Mouse (Mus musculus) limb, embryonic 11.5 days (tissue): ENCODE data around the gene Coa7. TPM values are rescaled to one million over a fixed set of nuclear protein-coding genes. Genes with fewer than 3 reads are reported as not detected.
A peak's percentile ranks its signal among the peaks of the same experiment; 100 is the strongest.

Experiments used
- ATAC-seq: fragments of 200-750 bp; cut with Nextera tagmentation; 2 replicates; pipeline ENCODE4 v1.8.0; 2017; ENCODE audit warnings: low read depth; ENCODE audit not compliant: insufficient number of reproducible peaks, low FRiP score, low TSS enrichment
- DNase-seq: peaks from one replicate; pipeline ENCODE4 v3.0.0-alpha.2; 2015; ENCODE audit warnings: low spot score
- H3K27ac ChIP-seq: fragments of 300-500 bp; sonication (generic); replicated peaks from 2 replicates; pipeline ENCODE4 v1.5.1; 2014; ENCODE audit warnings: low read depth, mild to moderate bottlenecking, low read length
- H3K27me3 ChIP-seq: fragments of 300-500 bp; sonication (generic); 2 replicates; pipeline ENCODE4 v1.6.1; 2014; ENCODE audit warnings: mild to moderate bottlenecking, low read length, mixed read lengths; ENCODE audit not compliant: control insufficient read depth, insufficient read depth
- H3K36me3 ChIP-seq: fragments of 300-500 bp; sonication (generic); 2 replicates; pipeline ENCODE4 v1.6.1; 2014; ENCODE audit warnings: mild to moderate bottlenecking, low read length, moderate library complexity, mixed read lengths; ENCODE audit not compliant: control insufficient read depth, insufficient read depth
- H3K4me1 ChIP-seq: fragments of 300-500 bp; sonication (generic); 2 replicates; pipeline ENCODE4 v1.6.1; 2014; ENCODE audit warnings: low read length, mixed read lengths; ENCODE audit not compliant: control insufficient read depth, insufficient read depth
- H3K4me2 ChIP-seq: fragments of 300-500 bp; sonication (generic); 2 replicates; pipeline ENCODE4 v1.6.1; 2014; ENCODE audit warnings: low read depth, mild to moderate bottlenecking, moderate library complexity; ENCODE audit not compliant: severe bottlenecking
- H3K4me3 ChIP-seq: fragments of 300-500 bp; sonication (generic); 2 replicates; pipeline ENCODE4 v1.5.1; 2014; ENCODE audit warnings: low read depth, low read length
- H3K9ac ChIP-seq: fragments of 300-500 bp; sonication (generic); 2 replicates; pipeline ENCODE4 v1.6.1; 2014; ENCODE audit warnings: mild to moderate bottlenecking, low read length
- H3K9me3 ChIP-seq: fragments of 300-500 bp; sonication (generic); 2 replicates; pipeline ENCODE4 v1.6.1; 2016; ENCODE audit warnings: low read length; ENCODE audit not compliant: control insufficient read depth
- WGBS: fragments of 180-500 bp; shearing (Covaris S2); extraction: QIAGEN DNeasy Blood & Tissue Kit; methylation state at CpG from one replicate; pipeline ENCODE4 v1.1.7; 2014; 5-methylcytosine and 5-hydroxymethylcytosine counted together
- polyA plus RNA-seq: library from polyadenylated mRNA; unstranded; fragments of >200 nt; fragmentation: Nextera tagmentation; extraction: Ambion mirVana; gene quantifications from 2 replicates; pipeline ENCODE4 v1.2.1, GENCODE M21; 2014

Gene Coa7
- polyA plus RNA-seq, 1 experiment from 2014 or later = 56.3 TPM

GRCm38 (mm10) chr4:108336765-108337164, 8.8 kb downstream of the Coa7 start:
- Histone ChIP-seq H3K27ac (no peak overlapping the region), H3K9me3 (no peaks in the 10 kb centered on the region), H3K9ac (no peak overlapping the region), H3K4me3 (no peak overlapping the region), H3K4me2 (no peak overlapping the region), H3K4me1 (peaks cover 3% of the 10 kb centered on the region), H3K36me3 (peaks cover 13% of the 10 kb centered on the region), H3K27me3 (no peaks in the 10 kb centered on the region)
- no peak for ATAC-seq
- 80% methylated on average over 2 of the region's 2 CpGs for WGBS
- DNase-seq = no peak

- H3K27ac ChIP-seq = no peak overlapping the region
- H3K4me2 ChIP-seq = no peak overlapping the region
- WGBS = 75% methylated on average over 3 of the region's 3 CpGs
- H3K4me3 ChIP-seq = no peak overlapping the region
- H3K9ac ChIP-seq = no peak overlapping the region
- no peaks in the 10 kb centered on the region for H3K9me3 ChIP-seq
- H3K4me1 ChIP-seq = peaks cover 3% of the 10 kb centered on the region
- DNase-seq (no peak), ATAC-seq (no peak)
- H3K36me3 ChIP-seq = peaks cover 11% of the 10 kb centered on the region
- no peaks in the 10 kb centered on the region for H3K27me3 ChIP-seq
Measured at GRCm38 (mm10) chr4:108337817-108338216, 9.9 kb downstream of the Coa7 start.

- WGBS = 80% methylated on average over 9 of the region's 9 CpGs
- H3K4me2 ChIP-seq = no peak overlapping the region
- H3K9ac ChIP-seq = no peak overlapping the region
- no peaks in the 10 kb centered on the region for H3K9me3 ChIP-seq
- H3K36me3 ChIP-seq = peaks cover 11% of the 10 kb centered on the region
- no peak for DNase-seq
- ATAC-seq = no peak
- no peak overlapping the region for H3K27ac ChIP-seq
- H3K27me3 ChIP-seq = no peaks in the 10 kb centered on the region
- H3K4me1 ChIP-seq = peaks cover 3% of the 10 kb centered on the region
- no peak overlapping the region for H3K4me3 ChIP-seq
Measured at GRCm38 (mm10) chr4:108338321-108338733, 10.4 kb downstream of the Coa7 start.

GRCm38 (mm10) chr4:108338811-108339210, 10.9 kb downstream of the Coa7 start:
- no peak for ATAC-seq
- Histone ChIP-seq H3K27ac (no peak overlapping the region), H3K4me3 (no peak overlapping the region), H3K4me1 (peaks cover 3% of the 10 kb centered on the region), H3K4me2 (no peak overlapping the region), H3K9ac (no peak overlapping the region), H3K27me3 (no peaks in the 10 kb centered on the region), H3K36me3 (peaks cover 11% of the 10 kb centered on the region), H3K9me3 (no peaks in the 10 kb centered on the region)
- no peak for DNase-seq
- WGBS = 79% methylated on average over 10 of the region's 10 CpGs

GRCm38 (mm10) chr4:108339277-108339690, 11.3 kb downstream of the Coa7 start:
- no peaks in the 10 kb centered on the region for H3K27me3 ChIP-seq
- H3K4me3 ChIP-seq = no peak overlapping the region
- H3K27ac ChIP-seq = no peak overlapping the region
- WGBS = 25% methylated on average over 4 of the region's 4 CpGs
- no peak overlapping the region for H3K4me2 ChIP-seq
- peak; percentile 83 for DNase-seq
- peak; percentile 81 for ATAC-seq
- H3K4me1 ChIP-seq = peaks cover 5% of the 10 kb centered on the region
- H3K9me3 ChIP-seq = no peaks in the 10 kb centered on the region
- H3K9ac ChIP-seq = no peak overlapping the region
- peaks cover 11% of the 10 kb centered on the region for H3K36me3 ChIP-seq

GRCm38 (mm10) chr4:108344631-108345083, 16.7 kb downstream of the Coa7 start:
- H3K9ac ChIP-seq = peak overlapping the region; percentile 23; the same call in 1 of the 2 replicates
- 10% methylated on average over 7 of the region's 7 CpGs for WGBS

GRCm38 (mm10) chr4:108345826-108346225, 17.9 kb downstream of the Coa7 start:
- ATAC-seq (no peak), DNase-seq (peak; percentile 41)
- WGBS = 47% methylated on average over 5 of the region's 5 CpGs
- Histone ChIP-seq H3K27ac (peak overlapping the region; percentile 87), H3K27me3 (no peaks in the 10 kb centered on the region), H3K4me1 (peaks cover 52% of the 10 kb centered on the region), H3K4me2 (no peak overlapping the region), H3K36me3 (peaks cover under 1% of the 10 kb centered on the region; the same call in 1 of the 2 replicates), H3K9me3 (no peaks in the 10 kb centered on the region), H3K9ac (no peak overlapping the region), H3K4me3 (no peak overlapping the region)

More at GRCm38 (mm10) chr4:108344631-108345083, 16.7 kb downstream of the Coa7 start:
- no peaks in the 10 kb centered on the region for H3K27me3 ChIP-seq
- H3K27ac ChIP-seq = peak overlapping the region; percentile 87
- ATAC-seq = peak; percentile 42
- no peak overlapping the region for H3K4me3 ChIP-seq
- H3K36me3 ChIP-seq = peaks cover 3% of the 10 kb centered on the region; the same call in 1 of the 2 replicates
- H3K4me1 ChIP-seq = peaks cover 44% of the 10 kb centered on the region
- H3K9me3 ChIP-seq = no peaks in the 10 kb centered on the region
- peak; percentile 57 for DNase-seq
- H3K4me2 ChIP-seq = no peak overlapping the region

GRCm38 (mm10) chr4:108347111-108347510, 19.2 kb downstream of the Coa7 start:
- Histone ChIP-seq H3K36me3 (no peaks in the 10 kb centered on the region), H3K9me3 (no peaks in the 10 kb centered on the region), H3K9ac (no peak overlapping the region), H3K27ac (peak overlapping the region; percentile 79), H3K4me2 (no peak overlapping the region), H3K27me3 (no peaks in the 10 kb centered on the region), H3K4me1 (peaks cover 58% of the 10 kb centered on the region), H3K4me3 (no peak overlapping the region)
- no peak for ATAC-seq
- 93% methylated on average over 5 of the region's 5 CpGs for WGBS
- no peak for DNase-seq
